Mouse (Mus musculus): ENCODE measurements around the gene Msmo1. TPM values are rescaled to one million over a fixed set of nuclear protein-coding genes. Genes with fewer than 3 reads are reported as not detected.

Gene Msmo1
- total and polyA plus RNA-seq, 3 experiments = 50.6 to 359 (median 107) TPM

GRCm38 (mm10) chr8:64735161-64735560 is 1.6 kb upstream of the Msmo1 start:
- H3K9ac ChIP-seq (ENCODE audit: insufficient read depth, low read depth) = no peak overlapping the region
- H3K27ac ChIP-seq (ENCODE audit: insufficient read depth, low read depth) = no peak overlapping the region
- peaks cover 28% of the 10 kb centered on the region for H3K79me2 ChIP-seq (replicated peaks; ENCODE audit: control insufficient read depth, extremely low read depth, insufficient read depth, poor library complexity, severe bottlenecking)
- H3K36me3 ChIP-seq (replicated peaks in 1 of 2; ENCODE audit: control insufficient read depth in 1 of 2, insufficient read depth in 1 of 2, low read length in 1 of 2) = peaks cover 6 to 7% of the 10 kb centered on the region in 2 experiments
- H3K4me1 ChIP-seq (ENCODE audit: control insufficient read depth in 1 of 2, insufficient read depth in 2 of 2) = peaks cover 4 to 18% of the 10 kb centered on the region in 2 experiments; a peak in 2 of 4 replicates
- dilution Hi-C loops (cut with MboI; ENCODE audit: extremely low pct_ligation_motif_present, extremely low pct_unique_long_range_greater_than_20kb, low sequenced_read_pairs) (no loop called here), in situ Hi-C loops (cut with MboI; ENCODE audit: low pct_ligation_motif_present, low pct_unique_long_range_greater_than_20kb, low sequenced_read_pairs) (loop anchor here (10.0 to 25.0 kb wide), 2 partner anchors 100 to 202 kb away; partner anchors contain the start of gene Tmem192)
- TF ChIP-seq USF1 (IDR thresholded peaks at IDR 0.05; ENCODE audit: low read depth, low read length) = no peak
- no peak for TF ChIP-seq BHLHE40 (IDR thresholded peaks at IDR 0.05; ENCODE audit: low read depth, low read length)
- no peak for TF ChIP-seq JUN (IDR thresholded peaks at IDR 0.05; ENCODE audit: insufficient read depth, low read depth, low read length)
- no peak for TF ChIP-seq MAFK (IDR thresholded peaks at IDR 0.05; ENCODE audit: insufficient replicate concordance, low read length)
- TF ChIP-seq SIN3A (IDR thresholded peaks at IDR 0.05; ENCODE audit: low read length) = no peak
- no peak for TF ChIP-seq IRF4 (IDR thresholded peaks at IDR 0.05; ENCODE audit: low read depth, low read length)
- no peak overlapping the region for H3K4me3 ChIP-seq (replicated peaks in 1 of 3; ENCODE audit: low read depth in 2 of 3, low read length in 2 of 3, poor library complexity in 1 of 3)
- no peak overlapping the region for H3K4me2 ChIP-seq (ENCODE audit: insufficient read depth, low read depth, poor library complexity, severe bottlenecking)
- DNase-seq (ENCODE audit: extremely low read depth) = no peak
- H3K27me3 ChIP-seq (replicated peaks) = no peaks in the 10 kb centered on the region
- H3K9me3 ChIP-seq (replicated peaks; ENCODE audit: low read length) = no peaks in the 10 kb centered on the region

- in situ Hi-C loops (cut with MboI; ENCODE audit: low pct_ligation_motif_present, low pct_unique_long_range_greater_than_20kb, low sequenced_read_pairs) = loop anchor here (10.0 to 25.0 kb wide), 2 partner anchors 102 to 205 kb away; partner anchors contain the start of gene Tmem192
These were observed 996 bp downstream of the Msmo1 start for GRCm38 (mm10) chr8:64732596-64732995.

DNA sequence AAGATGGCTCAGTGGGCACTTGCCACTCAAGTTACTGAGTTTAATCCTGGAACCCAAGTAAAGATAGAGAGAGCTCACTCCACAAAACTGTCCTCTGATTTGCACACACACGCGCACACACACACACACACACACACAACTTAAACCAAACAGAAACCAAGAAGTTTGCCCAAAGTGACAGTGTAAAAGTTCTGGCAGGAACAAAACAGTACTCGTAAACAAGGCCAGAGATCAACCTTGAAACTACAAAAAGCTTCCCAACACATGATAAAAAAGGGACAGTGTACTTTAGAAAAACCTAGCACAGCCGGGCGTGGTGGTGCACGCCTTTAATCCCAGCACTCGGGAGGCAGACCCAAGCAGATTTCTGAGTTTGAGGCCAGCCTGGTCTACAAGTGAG is 5.4 kb downstream of the Msmo1 start:
- in situ Hi-C loops (cut with MboI; ENCODE audit: low pct_ligation_motif_present, low pct_unique_long_range_greater_than_20kb, low sequenced_read_pairs) = loop anchor here (25.0 kb wide), 1 partner anchor 209 kb away; the partner anchor contains the start of gene Tmem192
- dilution Hi-C loops (cut with MboI; ENCODE audit: extremely low pct_ligation_motif_present, extremely low pct_unique_long_range_greater_than_20kb, low sequenced_read_pairs) = no loop called here
- peaks cover 34 to 69% of the 10 kb centered on the region in 2 experiments for H3K36me3 ChIP-seq (replicated peaks in 1 of 2; ENCODE audit: control insufficient read depth in 1 of 2, insufficient read depth in 1 of 2, low read length in 1 of 2)
- TF ChIP-seq CTCF (conservative IDR thresholded peaks at IDR 0.05 in 1 of 2, IDR thresholded peaks at IDR 0.05 in 1 of 2; ENCODE audit: low read depth in 2 of 2, low read length in 2 of 2) (no peak), CHD2 (IDR thresholded peaks at IDR 0.05; ENCODE audit: low read length) (no peak), POLR2A (IDR thresholded peaks at IDR 0.05; ENCODE audit: low read depth, low read length) (no peak), MXI1 (IDR thresholded peaks at IDR 0.05; ENCODE audit: low read depth, low read length) (no peak), SMC3 (IDR thresholded peaks at IDR 0.05; ENCODE audit: low read depth, low read length) (no peak), USF1 (IDR thresholded peaks at IDR 0.05; ENCODE audit: low read depth, low read length) (no peak), ELF1 (IDR thresholded peaks at IDR 0.05; ENCODE audit: low read depth, low read length) (no peak), KAT2A (IDR thresholded peaks at IDR 0.05; ENCODE audit: insufficient replicate concordance, low read length) (no peak), EP300 (IDR thresholded peaks at IDR 0.05; ENCODE audit: low read length) (no peak), MEF2A (IDR thresholded peaks at IDR 0.05; ENCODE audit: borderline replicate concordance, low read depth, low read length) (no peak), MAX (IDR thresholded peaks at IDR 0.05; ENCODE audit: low read length) (no peak), TBP (conservative IDR thresholded peaks at IDR 0.05; ENCODE audit: low read depth, low read length) (no peak), PAX5 (IDR thresholded peaks at IDR 0.05; ENCODE audit: low read length) (no peak), HCFC1 (IDR thresholded peaks at IDR 0.05; ENCODE audit: low read depth, low read length) (no peak), ZMIZ1 (IDR thresholded peaks at IDR 0.05; ENCODE audit: low read depth, low read length) (no peak)
- no peaks in the 10 kb centered on the region for H3K9me3 ChIP-seq (replicated peaks; ENCODE audit: low read length)
- no peaks in the 10 kb centered on the region for H3K27me3 ChIP-seq (replicated peaks)
- no peak overlapping the region for H3K27ac ChIP-seq (ENCODE audit: insufficient read depth, low read depth)
- H3K4me2 ChIP-seq (ENCODE audit: insufficient read depth, low read depth, poor library complexity, severe bottlenecking) = no peak overlapping the region
- H3K79me2 ChIP-seq (replicated peaks; ENCODE audit: control insufficient read depth, extremely low read depth, insufficient read depth, poor library complexity, severe bottlenecking) = peaks cover 33% of the 10 kb centered on the region
- DNase-seq (ENCODE audit: extremely low read depth) = no peak
- H3K4me3 ChIP-seq (replicated peaks in 1 of 3; ENCODE audit: low read depth in 2 of 3, low read length in 2 of 3, poor library complexity in 1 of 3) = no peak overlapping the region
- H3K4me1 ChIP-seq (ENCODE audit: control insufficient read depth in 1 of 2, insufficient read depth in 2 of 2) = peaks cover 0 to 33% of the 10 kb centered on the region in 2 experiments; a peak in 2 of 4 replicates
- H3K9ac ChIP-seq (ENCODE audit: insufficient read depth, low read depth) = no peak overlapping the region

More at GRCm38 (mm10) chr8:64732596-64732995, 996 bp downstream of the Msmo1 start:
- peaks cover 29% of the 10 kb centered on the region for H3K79me2 ChIP-seq (replicated peaks; ENCODE audit: control insufficient read depth, extremely low read depth, insufficient read depth, poor library complexity, severe bottlenecking)
- H3K36me3 ChIP-seq (replicated peaks in 1 of 2; ENCODE audit: control insufficient read depth in 1 of 2, insufficient read depth in 1 of 2, low read length in 1 of 2) = peaks cover 8 to 28% of the 10 kb centered on the region in 2 experiments
- peak overlapping the region; percentile 65 to 90 (median 89) for H3K4me3 ChIP-seq (replicated peaks in 1 of 3; ENCODE audit: low read depth in 2 of 3, low read length in 2 of 3, poor library complexity in 1 of 3)
- no peaks in the 10 kb centered on the region for H3K27me3 ChIP-seq (replicated peaks)
- no peak for DNase-seq (ENCODE audit: extremely low read depth)
- H3K4me1 ChIP-seq (ENCODE audit: control insufficient read depth in 1 of 2, insufficient read depth in 2 of 2) = peaks cover 4 to 31% of the 10 kb centered on the region in 2 experiments; a peak in 2 of 4 replicates
- no peak overlapping the region for H3K27ac ChIP-seq (ENCODE audit: insufficient read depth, low read depth)
- H3K9me3 ChIP-seq (replicated peaks; ENCODE audit: low read length) = no peaks in the 10 kb centered on the region
- dilution Hi-C loops (cut with MboI; ENCODE audit: extremely low pct_ligation_motif_present, extremely low pct_unique_long_range_greater_than_20kb, low sequenced_read_pairs) = no loop called here
- peak overlapping the region; percentile 67 for H3K9ac ChIP-seq (ENCODE audit: insufficient read depth, low read depth)
- TF ChIP-seq JUN (IDR thresholded peaks at IDR 0.05; ENCODE audit: insufficient read depth, low read depth, low read length) (no peak), TCF12 (IDR thresholded peaks at IDR 0.05; ENCODE audit: low read depth, low read length) (no peak)
- H3K4me2 ChIP-seq (ENCODE audit: insufficient read depth, low read depth, poor library complexity, severe bottlenecking) = peak overlapping the region; percentile 90

All from CH12.LX (cell line).